Mouse (Mus musculus) stomach, embryonic 16.5 days (tissue): Measurements from ENCODE around the gene Jmjd8. TPM values are rescaled to one million over a fixed set of nuclear protein-coding genes. Genes with fewer than 3 reads are reported as not detected.

Experiments used
- ATAC-seq: fragments of 200-750 bp; cut with Nextera tagmentation; 2 replicates; pipeline ENCODE4 v1.8.0; 2017; ENCODE audit warnings: moderate number of reproducible peaks, moderate TSS enrichment; ENCODE audit not compliant: insufficient read depth, low FRiP score
- H3K27ac ChIP-seq: fragments of 300-500 bp; sonication (generic); 2 replicates; pipeline ENCODE4 v1.5.1; 2014; ENCODE audit warnings: low read length
- H3K27me3 ChIP-seq: fragments of 300-500 bp; sonication (generic); 2 replicates; pipeline ENCODE4 v1.6.1; 2014; ENCODE audit warnings: low read length, control low read depth, mixed read lengths; ENCODE audit not compliant: control insufficient read depth, insufficient read depth
- H3K36me3 ChIP-seq: fragments of 300-500 bp; sonication (generic); 2 replicates; pipeline ENCODE4 v1.6.1; 2014; ENCODE audit warnings: low read length; ENCODE audit not compliant: control insufficient read depth, insufficient read depth
- H3K4me1 ChIP-seq: fragments of 300-500 bp; sonication (generic); 2 replicates; pipeline ENCODE4 v1.6.1; 2014; ENCODE audit warnings: low read length, control low read depth, mixed read lengths; ENCODE audit not compliant: control insufficient read depth, insufficient read depth
- H3K4me2 ChIP-seq: fragments of 300-500 bp; sonication (generic); 2 replicates; pipeline ENCODE4 v1.6.1; 2014; ENCODE audit warnings: low read depth, low read length, mixed read lengths
- H3K4me3 ChIP-seq: fragments of 300-500 bp; sonication (generic); replicated peaks from 2 replicates; pipeline ENCODE4 v1.5.1; 2014; ENCODE audit warnings: mild to moderate bottlenecking, low read length
- H3K9ac ChIP-seq: fragments of 300-500 bp; sonication (generic); 2 replicates; pipeline ENCODE4 v1.6.1; 2014; ENCODE audit warnings: low read length
- H3K9me3 ChIP-seq: fragments of 300-500 bp; sonication (generic); replicated peaks from 2 replicates; pipeline ENCODE4 v1.6.1; 2016; ENCODE audit warnings: low read length, control low read depth; ENCODE audit not compliant: control insufficient read depth
- WGBS: fragments of 180-500 bp; shearing (Covaris S2); extraction: QIAGEN DNeasy Blood & Tissue Kit; methylation state at CpG from one replicate; pipeline ENCODE4 v1.1.7; 2014; 5-methylcytosine and 5-hydroxymethylcytosine counted together
- polyA plus RNA-seq: library from polyadenylated mRNA; unstranded; fragments of >200 nt; fragmentation: Nextera tagmentation; extraction: Ambion mirVana; gene quantifications from 2 replicates; pipeline ENCODE4 v1.2.1, GENCODE M21; 2015

The Jmjd8 gene
- polyA plus RNA-seq, 1 experiment from 2014 or later, result 58.1 TPM

GRCm38 (mm10) chr17:25817662-25818061 is 11.0 kb upstream of the Jmjd8 start:
- H3K9me3 ChIP-seq, result no peaks in the 10 kb centered on the region
- H3K4me1 ChIP-seq, result peaks cover 4% of the 10 kb centered on the region; the same call in 1 of the 2 replicates
- no peak for ATAC-seq
- H3K27ac ChIP-seq, result no peak overlapping the region
- H3K9ac ChIP-seq, result no peak overlapping the region
- 74% methylated on average over 11 of the region's 11 CpGs for WGBS
- peaks cover 26% of the 10 kb centered on the region for H3K27me3 ChIP-seq
- H3K4me2 ChIP-seq, result no peak overlapping the region
- H3K36me3 ChIP-seq, result no peaks in the 10 kb centered on the region
- H3K4me3 ChIP-seq, result no peak overlapping the region

- H3K4me2 ChIP-seq, result peak overlapping the region; percentile 41
- H3K4me1 ChIP-seq, result peaks cover 7% of the 10 kb centered on the region
- H3K9me3 ChIP-seq, result no peaks in the 10 kb centered on the region
- H3K27ac ChIP-seq, result no peak overlapping the region
- H3K27me3 ChIP-seq, result peaks cover 26% of the 10 kb centered on the region
- 0 out of 2 replicates have a peak overlapping the region, but pooled peaks have one; percentile 2 for H3K9ac ChIP-seq
- ATAC-seq, result peak; percentile 56; the same call in 1 of the 2 replicates
- no peaks in the 10 kb centered on the region for H3K36me3 ChIP-seq
- 7% methylated on average over 46 of the region's 46 CpGs for WGBS
- peak overlapping the region; percentile 26 for H3K4me3 ChIP-seq
Observed at GRCm38 (mm10) chr17:25818851-25819780, 9.6 kb upstream of the Jmjd8 start.

- peaks cover 17% of the 10 kb centered on the region for H3K27me3 ChIP-seq
- peak; percentile 53 for ATAC-seq
- H3K4me3 ChIP-seq, result peak within 1 kb of the TSS; percentile 67
- WGBS, result 1% methylated on average over 18 of the region's 18 CpGs
- peak within 1 kb of the TSS; percentile 83 for H3K9ac ChIP-seq
- H3K36me3 ChIP-seq, result 0 out of 2 replicates have a peak, but pooled peaks cover 12% of the 10 kb centered on the region
- peak within 1 kb of the TSS; percentile 51 for H3K27ac ChIP-seq
- peaks cover 22% of the 10 kb centered on the region for H3K4me1 ChIP-seq
- no peaks in the 10 kb centered on the region for H3K9me3 ChIP-seq
- H3K4me2 ChIP-seq, result peak within 1 kb of the TSS; percentile 92
Observed at GRCm38 (mm10) chr17:25823452-25823851, 5.2 kb upstream of the Jmjd8 start, which contains the start of gene Wdr24. TSS of gene Wdr24 (plus strand) at chr17:25823627.

- H3K36me3 ChIP-seq, result 0 out of 2 replicates have a peak, but pooled peaks cover 12% of the 10 kb centered on the region
- no peaks in the 10 kb centered on the region for H3K9me3 ChIP-seq
- peaks cover 20% of the 10 kb centered on the region for H3K4me1 ChIP-seq
- H3K27ac ChIP-seq, result no peak overlapping the region
- peaks cover 8% of the 10 kb centered on the region for H3K27me3 ChIP-seq
- peak overlapping the region; percentile 92 for H3K4me2 ChIP-seq
- WGBS, result 66% methylated on average over 16 of the region's 17 CpGs
- peak overlapping the region; percentile 83 for H3K9ac ChIP-seq
- ATAC-seq, result no peak
- H3K4me3 ChIP-seq, result peak overlapping the region; percentile 67
Observed at GRCm38 (mm10) chr17:25824362-25825142, 4.1 kb upstream of the Jmjd8 start.

- Histone ChIP-seq H3K4me2 (no peak overlapping the region), H3K9me3 (no peaks in the 10 kb centered on the region), H3K4me1 (peaks cover 27% of the 10 kb centered on the region), H3K4me3 (no peak overlapping the region), H3K9ac (no peak overlapping the region; the same call in 1 of the 2 replicates), H3K36me3 (peaks cover 12% of the 10 kb centered on the region; the same call in 1 of the 2 replicates), H3K27me3 (peaks cover 3% of the 10 kb centered on the region; the same call in 1 of the 2 replicates), H3K27ac (no peak overlapping the region)
- WGBS, result 86% methylated on average over 6 of the region's 6 CpGs
- no peak for ATAC-seq
Observed at GRCm38 (mm10) chr17:25825311-25825710, 3.4 kb upstream of the Jmjd8 start.

- peaks cover 20% of the 10 kb centered on the region for H3K36me3 ChIP-seq
- H3K27me3 ChIP-seq, result peaks cover 3% of the 10 kb centered on the region; the same call in 1 of the 2 replicates
- WGBS, result 93% methylated on average over 27 of the region's 27 CpGs
- no peak overlapping the region for H3K27ac ChIP-seq
- H3K4me3 ChIP-seq, result no peak overlapping the region
- ATAC-seq, result no peak
- H3K4me1 ChIP-seq, result peaks cover 35% of the 10 kb centered on the region
- no peak overlapping the region for H3K4me2 ChIP-seq
- H3K9me3 ChIP-seq, result no peaks in the 10 kb centered on the region
- H3K9ac ChIP-seq, result no peak overlapping the region
Observed at GRCm38 (mm10) chr17:25825984-25826570, 2.6 kb upstream of the Jmjd8 start.

GRCm38 (mm10) chr17:25827011-25827410 is 1.7 kb upstream of the Jmjd8 start:
- H3K4me2 ChIP-seq, result no peak overlapping the region
- H3K36me3 ChIP-seq, result peaks cover 23% of the 10 kb centered on the region
- H3K4me3 ChIP-seq, result no peak overlapping the region
- no peak overlapping the region for H3K9ac ChIP-seq
- H3K9me3 ChIP-seq, result no peaks in the 10 kb centered on the region
- H3K27ac ChIP-seq, result no peak overlapping the region
- no peak for ATAC-seq
- 94% methylated on average over 13 of the region's 13 CpGs for WGBS
- peaks cover 43% of the 10 kb centered on the region for H3K4me1 ChIP-seq
- 0 out of 2 replicates have a peak, but pooled peaks cover 3% of the 10 kb centered on the region for H3K27me3 ChIP-seq

- no peak overlapping the region; the same call in 1 of the 2 replicates for H3K27ac ChIP-seq
- 91% methylated on average over 22 of the region's 22 CpGs for WGBS
Observed at GRCm38 (mm10) chr17:25827546-25828222, 983 bp upstream of the Jmjd8 start.

More at GRCm38 (mm10) chr17:25827546-25828222, 983 bp upstream of the Jmjd8 start:
- Histone ChIP-seq H3K27me3 (no peaks in the 10 kb centered on the region), H3K4me2 (no peak overlapping the region), H3K9ac (no peak overlapping the region), H3K9me3 (no peaks in the 10 kb centered on the region), H3K4me1 (peaks cover 44% of the 10 kb centered on the region), H3K4me3 (no peak overlapping the region), H3K36me3 (peaks cover 23% of the 10 kb centered on the region)
- no peak for ATAC-seq
